Mouse (Mus musculus) brain, embryonic 14.5 days (tissue): Measurements from ENCODE around the gene Wdr48.

Source experiments
- CTCF ChIP-seq: fragments of 200-500 bp; IDR thresholded peaks from 2 replicates; pipeline ENCODE4 v1.5.1; 2012; ENCODE audit warnings: inconsistent platforms, mild to moderate bottlenecking, moderate library complexity, borderline replicate concordance; ENCODE audit not compliant: insufficient read depth, insufficient read length; ENCODE audit errors: extremely low read depth
- POLR2A ChIP-seq: fragments of 200-500 bp; IDR thresholded peaks from 2 replicates; pipeline ENCODE4 v1.6.1; 2012; ENCODE audit warnings: mild to moderate bottlenecking, inconsistent platforms, borderline replicate concordance; ENCODE audit not compliant: poor library complexity, insufficient read depth, insufficient read length, severe bottlenecking; ENCODE audit errors: extremely low read depth

- TF ChIP-seq CTCF (no peak), POLR2A (no peak)
These were observed 7.4 kb upstream of the Wdr48 start for GRCm38 (mm10) chr9:119887144-119887901.
